Mouse (Mus musculus) spleen, adult 2 months (tissue): ENCODE data around the gene Pcnx2.

Experiments
- CTCF ChIP-seq: fragments of 200-500 bp; IDR thresholded peaks from 2 replicates; pipeline ENCODE4 v1.5.1; 2011; ENCODE audit warnings: mild to moderate bottlenecking, inconsistent platforms; ENCODE audit not compliant: insufficient read depth, insufficient read length, insufficient replicate concordance; ENCODE audit errors: extremely low read depth
- POLR2A ChIP-seq: fragments of 200-500 bp; IDR thresholded peaks from 2 replicates; pipeline ENCODE4 v1.6.1; 2011; ENCODE audit warnings: low read depth, low read length, inconsistent platforms

- TF ChIP-seq POLR2A = no peak
- TF ChIP-seq CTCF = no peak
These were observed 186.6 kb downstream of the Pcnx2 start for GRCm38 (mm10) chr8:125711514-125711913.
